Mouse (Mus musculus) intestine, postnatal 0 days (tissue): ENCODE measurements at regions not wholly inside any gene's neighbourhood (a gene's known extent, or its start where the extent isn't known, plus 50 kb on each side); places are given as distances from the start of the nearest gene placed in this dataset.

Experiments used
- ATAC-seq: fragments of 200-750 bp; cut with Nextera tagmentation; 2 replicates; pipeline ENCODE4 v1.8.0; 2017; ENCODE audit warnings: mild to moderate bottlenecking, moderate TSS enrichment, moderate library complexity
- H3K27ac ChIP-seq: fragments of 300-500 bp; sonication (generic); 2 replicates; pipeline ENCODE4 v1.5.1; 2014; ENCODE audit warnings: mild to moderate bottlenecking, low read depth, low read length, moderate library complexity
- H3K27me3 ChIP-seq: fragments of 300-500 bp; sonication (generic); replicated peaks from 2 replicates; pipeline ENCODE4 v1.6.1; 2014; ENCODE audit warnings: low read length, mixed read lengths; ENCODE audit not compliant: control insufficient read depth, insufficient read depth
- H3K36me3 ChIP-seq: fragments of 300-500 bp; sonication (generic); 2 replicates; pipeline ENCODE4 v1.6.1; 2014; ENCODE audit warnings: mild to moderate bottlenecking, moderate library complexity; ENCODE audit not compliant: control insufficient read depth, insufficient read depth
- H3K4me1 ChIP-seq: fragments of 300-500 bp; sonication (generic); replicated peaks from 2 replicates; pipeline ENCODE4 v1.6.1; 2014; ENCODE audit warnings: antibody characterized with exemption, low read length, mixed read lengths; ENCODE audit not compliant: control insufficient read depth, insufficient read depth
- H3K4me2 ChIP-seq: fragments of 300-500 bp; sonication (generic); replicated peaks from 2 replicates; pipeline ENCODE4 v1.6.1; 2014; ENCODE audit warnings: low read depth, mild to moderate bottlenecking, moderate library complexity
- H3K4me3 ChIP-seq: fragments of 300-500 bp; sonication (generic); 2 replicates; pipeline ENCODE4 v1.5.1; 2014; ENCODE audit warnings: low read depth, low read length
- H3K9ac ChIP-seq: fragments of 300-500 bp; sonication (generic); 2 replicates; pipeline ENCODE4 v1.6.1; 2014; ENCODE audit warnings: mild to moderate bottlenecking, low read depth, low read length
- H3K9me3 ChIP-seq: fragments of 300-500 bp; sonication (generic); 2 replicates; pipeline ENCODE4 v1.6.1; 2016; ENCODE audit warnings: mixed run types; ENCODE audit not compliant: control insufficient read depth
- CTCF ChIP-seq: sonication (generic); IDR thresholded peaks from 2 replicates; pipeline ENCODE4 v1.5.1; 2016; ENCODE audit warnings: low read depth, mild to moderate bottlenecking, control low read depth, antibody characterized with exemption, moderate library complexity
- WGBS: fragments of 180-500 bp; shearing (Covaris S2); extraction: QIAGEN DNeasy Blood & Tissue Kit; methylation state at CpG from one replicate; pipeline ENCODE4 v1.1.7; 2014; 5-methylcytosine and 5-hydroxymethylcytosine counted together

- Histone ChIP-seq H3K36me3 (no peaks in the 10 kb centered on the region), H3K27me3 (no peaks in the 10 kb centered on the region), H3K9me3 (no peaks in the 10 kb centered on the region), H3K9ac (no peak overlapping the region), H3K4me3 (no peak overlapping the region), H3K4me2 (no peak overlapping the region), H3K4me1 (no peaks in the 10 kb centered on the region), H3K27ac (no peak overlapping the region)
- no peak for TF ChIP-seq CTCF
- WGBS, result 82% methylated on average over 3 of the region's 3 CpGs
- ATAC-seq, result no peak
Measured at GRCm38 (mm10) chr19:21152027-21152426, 120.1 kb upstream of the Zfand5 start.

DNA sequence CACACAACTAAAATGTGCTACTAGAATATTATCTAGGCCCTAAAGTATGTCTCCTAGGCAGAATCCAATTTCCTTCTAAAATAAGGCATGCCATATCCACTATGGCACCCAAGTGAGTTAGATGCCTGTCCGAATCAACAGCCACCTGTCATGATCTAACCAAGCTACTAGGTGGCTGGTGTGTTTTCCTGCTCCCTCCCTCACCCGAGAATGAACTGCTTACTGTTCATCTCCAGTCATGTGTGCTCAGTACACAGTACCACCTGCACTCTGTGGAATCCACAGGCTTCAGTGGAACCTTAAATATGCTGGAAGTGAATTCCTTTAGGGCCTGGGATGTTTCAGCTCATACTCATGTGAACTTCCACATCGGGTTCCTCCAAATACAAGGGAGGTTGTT lies 121.2 kb upstream of the Zfand5 start:
- Histone ChIP-seq H3K9me3 (no peaks in the 10 kb centered on the region), H3K4me3 (no peak overlapping the region), H3K36me3 (no peaks in the 10 kb centered on the region), H3K9ac (no peak overlapping the region), H3K4me2 (no peak overlapping the region), H3K27me3 (no peaks in the 10 kb centered on the region), H3K4me1 (no peaks in the 10 kb centered on the region), H3K27ac (no peak overlapping the region)
- 77% methylated on average over 3 of the region's 3 CpGs for WGBS
- no peak for ATAC-seq
- TF ChIP-seq CTCF, result no peak

GRCm38 (mm10) chr19:21150241-21150640 lies 121.8 kb upstream of the Zfand5 start:
- Histone ChIP-seq H3K4me1 (no peaks in the 10 kb centered on the region), H3K27me3 (no peaks in the 10 kb centered on the region), H3K4me3 (no peak overlapping the region), H3K27ac (no peak overlapping the region), H3K36me3 (no peaks in the 10 kb centered on the region), H3K9ac (no peak overlapping the region), H3K9me3 (no peaks in the 10 kb centered on the region), H3K4me2 (no peak overlapping the region)
- no peak for TF ChIP-seq CTCF
- WGBS, result 83% methylated on average over 1 of the region's 1 CpGs
- ATAC-seq, result peak; percentile 61

GRCm38 (mm10) chr19:21146860-21147390 lies 125.2 kb upstream of the Zfand5 start:
- TF ChIP-seq CTCF, result no peak
- no peaks in the 10 kb centered on the region for H3K27me3 ChIP-seq
- H3K27ac ChIP-seq, result no peak overlapping the region
- 53% methylated on average over 4 of the region's 4 CpGs for WGBS
- H3K4me1 ChIP-seq, result peaks cover 5% of the 10 kb centered on the region
- H3K4me2 ChIP-seq, result no peak overlapping the region
- H3K4me3 ChIP-seq, result no peak overlapping the region
- ATAC-seq, result peak; percentile 55
- H3K9ac ChIP-seq, result no peak overlapping the region
- H3K36me3 ChIP-seq, result no peaks in the 10 kb centered on the region
- H3K9me3 ChIP-seq, result no peaks in the 10 kb centered on the region

GRCm38 (mm10) chr19:21144659-21145283 lies 127.3 kb upstream of the Zfand5 start:
- Histone ChIP-seq H3K4me3 (no peak overlapping the region), H3K36me3 (no peaks in the 10 kb centered on the region), H3K27ac (0 out of 2 replicates have a peak overlapping the region, but pooled peaks have one; percentile 50), H3K4me1 (peaks cover 5% of the 10 kb centered on the region), H3K9me3 (no peaks in the 10 kb centered on the region), H3K9ac (no peak overlapping the region), H3K4me2 (peak overlapping the region; percentile 37), H3K27me3 (no peaks in the 10 kb centered on the region)
- WGBS, result 22% methylated on average over 13 of the region's 13 CpGs
- no peak for TF ChIP-seq CTCF
- ATAC-seq, result peak; percentile 85

DNA sequence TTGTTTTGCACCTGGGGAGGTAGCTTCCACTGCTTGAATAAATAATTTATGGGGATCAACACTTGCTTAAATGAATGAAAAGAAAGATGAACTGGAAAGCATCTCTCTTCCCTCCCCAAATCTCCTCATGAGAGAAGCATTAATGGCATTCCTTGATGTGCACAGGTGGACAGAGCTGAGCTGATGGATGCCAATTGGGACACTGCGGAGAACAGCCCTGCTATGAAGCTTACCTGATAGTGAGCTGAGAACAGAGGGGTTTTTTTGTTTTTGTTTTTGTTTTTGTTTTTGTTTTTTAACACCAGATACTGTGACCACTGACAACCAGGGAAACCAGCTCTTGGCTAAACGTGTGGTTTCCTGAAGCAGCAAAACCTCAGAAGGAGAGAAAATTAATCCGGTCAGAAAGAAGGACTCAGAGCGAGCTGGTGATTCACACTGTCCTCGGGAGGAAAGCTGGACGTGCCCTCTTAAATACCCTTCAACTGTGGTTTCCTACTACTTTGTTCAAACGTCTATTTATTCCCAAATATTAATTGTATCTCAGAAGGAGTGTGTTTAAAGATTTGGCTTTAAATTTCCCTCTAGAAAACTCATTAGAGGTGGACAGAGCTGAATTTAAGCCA lies 128.0 kb upstream of the Zfand5 start:
- WGBS, result 32% methylated on average over 7 of the region's 7 CpGs

More for the DNA sequence above, 128.0 kb upstream of the Zfand5 start:
- Histone ChIP-seq H3K36me3 (no peaks in the 10 kb centered on the region), H3K4me1 (peaks cover 5% of the 10 kb centered on the region), H3K27me3 (no peaks in the 10 kb centered on the region), H3K9me3 (no peaks in the 10 kb centered on the region), H3K4me3 (no peak overlapping the region), H3K4me2 (peak overlapping the region; percentile 37), H3K9ac (no peak overlapping the region), H3K27ac (no peak overlapping the region)
- no peak for TF ChIP-seq CTCF
- ATAC-seq, result no peak
